Mouse (Mus musculus) stomach, embryonic 14.5 days (tissue): ENCODE measurements around the gene Orai1. TPM values are rescaled to one million over a fixed set of nuclear protein-coding genes. Genes with fewer than 3 reads are reported as not detected.
A peak's percentile ranks its signal among the peaks of the same experiment; 100 is the strongest.

Experiments
- ATAC-seq: fragments of 200-750 bp; cut with Nextera tagmentation; 2 replicates; pipeline ENCODE4 v1.8.0; 2017; ENCODE audit warnings: low read depth, moderate TSS enrichment; ENCODE audit not compliant: insufficient number of reproducible peaks, insufficient read depth, low FRiP score
- H3K27ac ChIP-seq: fragments of 300-500 bp; sonication (generic); 2 replicates; pipeline ENCODE4 v1.5.1; 2014; ENCODE audit warnings: mild to moderate bottlenecking, low read length, moderate library complexity, mixed read lengths
- H3K27me3 ChIP-seq: fragments of 300-500 bp; sonication (generic); 2 replicates; pipeline ENCODE4 v1.6.1; 2014; ENCODE audit warnings: low read length, control low read depth, mixed read lengths; ENCODE audit not compliant: control insufficient read depth, insufficient read depth
- H3K36me3 ChIP-seq: fragments of 300-500 bp; sonication (generic); 2 replicates; pipeline ENCODE4 v1.6.1; 2014; ENCODE audit warnings: mild to moderate bottlenecking, control low read depth, low read length, moderate library complexity, mixed read lengths; ENCODE audit not compliant: control insufficient read depth, insufficient read depth
- H3K4me1 ChIP-seq: fragments of 300-500 bp; sonication (generic); 2 replicates; pipeline ENCODE4 v1.6.1; 2014; ENCODE audit warnings: low read length, control low read depth, mixed read lengths; ENCODE audit not compliant: control insufficient read depth, insufficient read depth
- H3K4me2 ChIP-seq: fragments of 300-500 bp; sonication (generic); replicated peaks from 2 replicates; pipeline ENCODE4 v1.6.1; 2014; ENCODE audit warnings: low read depth, low read length, control low read depth
- H3K4me3 ChIP-seq: fragments of 300-500 bp; sonication (generic); 2 replicates; pipeline ENCODE4 v1.5.1; 2014; ENCODE audit warnings: low read depth, low read length, control low read depth
- H3K9ac ChIP-seq: fragments of 300-500 bp; sonication (generic); replicated peaks from 2 replicates; pipeline ENCODE4 v1.6.1; 2014; ENCODE audit warnings: low read depth, mild to moderate bottlenecking, control low read depth, low read length, moderate library complexity, mixed read lengths
- H3K9me3 ChIP-seq: fragments of 300-500 bp; sonication (generic); 2 replicates; pipeline ENCODE4 v1.6.1; 2016; ENCODE audit warnings: low read depth, low read length, control low read depth; ENCODE audit not compliant: control insufficient read depth
- WGBS: fragments of 180-500 bp; shearing (Covaris S2); extraction: QIAGEN DNeasy Blood & Tissue Kit; methylation state at CpG from one replicate; pipeline ENCODE4 v1.1.7; 2014; 5-methylcytosine and 5-hydroxymethylcytosine counted together
- polyA plus RNA-seq: library from polyadenylated mRNA; unstranded; fragments of >200 nt; fragmentation: Nextera tagmentation; extraction: Ambion mirVana; gene quantifications from 2 replicates; pipeline ENCODE4 v1.2.1, GENCODE M21; 2014

Orai1 gene
- polyA plus RNA-seq, 1 experiment from 2014 or later = 17.8 TPM

GRCm38 (mm10) chr5:123005716-123006592 is 8.9 kb upstream of the Orai1 start:
- H3K27me3 ChIP-seq = no peaks in the 10 kb centered on the region
- no peak for ATAC-seq
- H3K9me3 ChIP-seq = no peaks in the 10 kb centered on the region
- no peak overlapping the region for H3K4me2 ChIP-seq
- H3K9ac ChIP-seq = no peak overlapping the region
- 59% methylated on average over 19 of the region's 19 CpGs for WGBS
- H3K27ac ChIP-seq = no peak overlapping the region
- no peak overlapping the region for H3K4me3 ChIP-seq
- H3K4me1 ChIP-seq = no peaks in the 10 kb centered on the region
- H3K36me3 ChIP-seq = no peaks in the 10 kb centered on the region

GRCm38 (mm10) chr5:123008877-123009493 is 5.9 kb upstream of the Orai1 start:
- Histone ChIP-seq H3K36me3 (no peaks in the 10 kb centered on the region), H3K4me3 (no peak overlapping the region), H3K4me2 (no peak overlapping the region), H3K27me3 (no peaks in the 10 kb centered on the region), H3K9ac (no peak overlapping the region), H3K27ac (no peak overlapping the region), H3K4me1 (peaks cover 3% of the 10 kb centered on the region; the same call in 1 of the 2 replicates), H3K9me3 (no peaks in the 10 kb centered on the region)
- 61% methylated on average over 7 of the region's 7 CpGs for WGBS
- ATAC-seq = no peak

- ATAC-seq = no peak
- Histone ChIP-seq H3K27ac (no peak overlapping the region), H3K4me3 (no peak overlapping the region), H3K4me2 (no peak overlapping the region), H3K9ac (no peak overlapping the region), H3K27me3 (no peaks in the 10 kb centered on the region), H3K9me3 (no peaks in the 10 kb centered on the region), H3K36me3 (no peaks in the 10 kb centered on the region), H3K4me1 (peaks cover 8% of the 10 kb centered on the region; the same call in 1 of the 2 replicates)
- 51% methylated on average over 11 of the region's 11 CpGs for WGBS
Measured at GRCm38 (mm10) chr5:123009873-123010272, 5.0 kb upstream of the Orai1 start.

GRCm38 (mm10) chr5:123010806-123011205 is 4.1 kb upstream of the Orai1 start:
- H3K9ac ChIP-seq = no peak overlapping the region
- WGBS = 93% methylated on average over 6 of the region's 6 CpGs
- H3K4me2 ChIP-seq = no peak overlapping the region
- ATAC-seq = no peak
- H3K27ac ChIP-seq = no peak overlapping the region
- H3K4me3 ChIP-seq = no peak overlapping the region
- H3K9me3 ChIP-seq = no peaks in the 10 kb centered on the region
- peaks cover 10% of the 10 kb centered on the region; the same call in 1 of the 2 replicates for H3K4me1 ChIP-seq
- no peaks in the 10 kb centered on the region for H3K27me3 ChIP-seq
- no peaks in the 10 kb centered on the region for H3K36me3 ChIP-seq

- Histone ChIP-seq H3K36me3 (no peaks in the 10 kb centered on the region), H3K9me3 (no peaks in the 10 kb centered on the region), H3K9ac (no peak overlapping the region), H3K27ac (no peak overlapping the region), H3K4me3 (no peak overlapping the region), H3K4me1 (peaks cover 16% of the 10 kb centered on the region; the same call in 1 of the 2 replicates), H3K27me3 (no peaks in the 10 kb centered on the region), H3K4me2 (no peak overlapping the region)
- ATAC-seq = no peak
- 93% methylated on average over 9 of the region's 9 CpGs for WGBS
Measured at GRCm38 (mm10) chr5:123011705-123012104, 3.2 kb upstream of the Orai1 start.

- Histone ChIP-seq H3K4me2 (no peak overlapping the region), H3K36me3 (no peaks in the 10 kb centered on the region), H3K9me3 (no peaks in the 10 kb centered on the region), H3K27ac (no peak overlapping the region), H3K4me3 (no peak overlapping the region), H3K4me1 (peaks cover 16% of the 10 kb centered on the region; the same call in 1 of the 2 replicates), H3K27me3 (no peaks in the 10 kb centered on the region), H3K9ac (no peak overlapping the region)
- 58% methylated on average over 9 of the region's 9 CpGs for WGBS
- no peak for ATAC-seq
Measured at GRCm38 (mm10) chr5:123013599-123014315, 1.1 kb upstream of the Orai1 start.

- Histone ChIP-seq H3K4me3 (peak overlapping the region; percentile 63), H3K4me2 (peak overlapping the region; percentile 54), H3K36me3 (no peaks in the 10 kb centered on the region; the same call in 1 of the 2 replicates), H3K9me3 (no peaks in the 10 kb centered on the region), H3K9ac (peak overlapping the region; percentile 59; the same call in 1 of the 2 replicates), H3K4me1 (peaks cover 19% of the 10 kb centered on the region; the same call in 1 of the 2 replicates), H3K27ac (peak overlapping the region; percentile 97; the same call in 1 of the 2 replicates), H3K27me3 (no peaks in the 10 kb centered on the region)
- 17% methylated on average over 8 of the region's 8 CpGs for WGBS
- ATAC-seq = no peak
Measured at GRCm38 (mm10) chr5:123015915-123016314, 1.0 kb downstream of the Orai1 start.

GRCm38 (mm10) chr5:123017504-123017903 is 2.6 kb downstream of the Orai1 start:
- H3K4me1 ChIP-seq = peaks cover 19% of the 10 kb centered on the region; the same call in 1 of the 2 replicates
- no peak for ATAC-seq
- no peak overlapping the region for H3K4me2 ChIP-seq
- H3K9ac ChIP-seq = no peak overlapping the region
- no peaks in the 10 kb centered on the region; the same call in 1 of the 2 replicates for H3K36me3 ChIP-seq
- no peak overlapping the region for H3K4me3 ChIP-seq
- no peaks in the 10 kb centered on the region for H3K27me3 ChIP-seq
- no peak overlapping the region for H3K27ac ChIP-seq
- no peaks in the 10 kb centered on the region for H3K9me3 ChIP-seq
- 83% methylated on average over 4 of the region's 4 CpGs for WGBS
